Mouse (Mus musculus): ENCODE measurements around the gene Cyb5r2. TPM values are rescaled to one million over a fixed set of nuclear protein-coding genes. Genes with fewer than 3 reads are reported as not detected.

The Cyb5r2 gene
- total RNA-seq, 1 experiment, result 0.62 TPM

DNA sequence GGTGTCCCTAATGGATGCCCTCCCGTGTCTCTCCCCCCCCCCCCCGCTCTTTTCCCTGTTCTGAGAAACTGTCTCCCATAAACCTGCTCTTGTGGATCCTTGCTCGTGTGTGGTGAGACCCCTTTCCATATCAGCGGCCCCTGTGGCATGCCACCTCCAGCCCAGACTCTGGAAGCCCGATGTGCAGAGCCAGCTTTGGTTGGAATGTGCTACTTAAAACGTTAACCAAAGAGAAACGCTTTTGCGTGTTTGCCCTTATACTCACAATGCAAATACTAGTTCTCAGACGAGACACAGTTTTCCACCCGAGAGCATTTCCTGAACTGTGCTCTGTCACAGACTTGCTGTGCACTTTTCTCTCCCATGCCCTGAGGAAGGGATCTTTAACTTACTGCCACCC lies 27.2 kb downstream of the Cyb5r2 start:
- Histone ChIP-seq H3K4me3 (ENCODE audit: insufficient read depth in 1 of 2, low read depth in 1 of 2, low read length in 2 of 2, poor library complexity in 1 of 2, severe bottlenecking in 1 of 2) (no peak overlapping the region), H3K27ac (ENCODE audit: insufficient read depth, low read depth, low read length, poor library complexity, severe bottlenecking) (no peak overlapping the region), H3K9me3 (ENCODE audit: control insufficient read depth, insufficient read depth, low read depth, low read length) (no peaks in the 10 kb centered on the region), H3K4me1 (ENCODE audit: control insufficient read depth in 2 of 2, insufficient read depth in 2 of 2, low read length in 2 of 2, poor library complexity in 1 of 2) (no peaks in the 10 kb centered on the region), H3K9ac (ENCODE audit: insufficient read depth, low read depth, low read length, poor library complexity, severe bottlenecking) (no peak overlapping the region), H3K36me3 (ENCODE audit: control insufficient read depth, insufficient read depth, low read length, poor library complexity, severe bottlenecking) (no peaks in the 10 kb centered on the region)
- TF ChIP-seq MAFK (IDR thresholded peaks at IDR 0.05; ENCODE audit: insufficient read depth, low read depth, low read length) (no peak), ZC3H11A (IDR thresholded peaks at IDR 0.05; ENCODE audit: borderline replicate concordance, low read depth, low read length) (no peak), ZNF384 (IDR thresholded peaks at IDR 0.05; ENCODE audit: low read depth, low read length) (no peak), CHD2 (IDR thresholded peaks at IDR 0.05; ENCODE audit: low read depth, low read length) (no peak), HCFC1 (IDR thresholded peaks at IDR 0.05; ENCODE audit: borderline replicate concordance, insufficient read depth, low read length) (no peak)
- DNase-seq (ENCODE audit: low read depth, low spot score), result no peak
- in situ Hi-C loops (cut with MboI; ENCODE audit: low sequenced_read_pairs in 2 of 2, unreplicated experiment in 2 of 2), result loop anchor here in 1 of 2 experiments (25.0 kb wide), 1 partner anchor 518 kb away; the partner anchor contains the start of gene Rbmxl2

DNA sequence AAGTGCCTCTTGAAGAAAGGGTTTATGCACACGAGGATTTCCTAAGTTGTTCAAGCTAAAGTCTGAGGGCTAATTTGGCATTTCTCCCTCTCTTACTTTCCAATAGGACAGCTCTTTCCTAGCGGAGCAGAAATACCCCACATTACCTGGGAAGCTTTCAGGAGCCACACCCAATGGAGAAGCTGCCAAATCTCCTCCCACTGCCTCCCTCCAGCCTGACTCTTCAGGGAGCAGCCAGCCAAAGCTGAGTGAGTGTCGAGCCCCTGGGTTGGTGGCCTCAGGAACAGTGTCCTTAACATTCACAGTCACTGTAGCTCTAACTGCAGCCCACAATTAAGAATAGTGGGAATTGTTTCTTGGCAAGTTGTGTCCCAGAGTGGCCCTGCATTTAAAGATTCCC lies 30.3 kb downstream of the Cyb5r2 start:
- no peaks in the 10 kb centered on the region for H3K4me1 ChIP-seq (ENCODE audit: control insufficient read depth in 2 of 2, insufficient read depth in 2 of 2, low read length in 2 of 2, poor library complexity in 1 of 2)
- H3K36me3 ChIP-seq (ENCODE audit: control insufficient read depth, insufficient read depth, low read length, poor library complexity, severe bottlenecking), result no peaks in the 10 kb centered on the region
- H3K27ac ChIP-seq (ENCODE audit: insufficient read depth, low read depth, low read length, poor library complexity, severe bottlenecking), result no peak overlapping the region
- TF ChIP-seq ZNF384 (IDR thresholded peaks at IDR 0.05; ENCODE audit: low read depth, low read length) (no peak), ZC3H11A (IDR thresholded peaks at IDR 0.05; ENCODE audit: borderline replicate concordance, low read depth, low read length) (no peak), HCFC1 (IDR thresholded peaks at IDR 0.05; ENCODE audit: borderline replicate concordance, insufficient read depth, low read length) (no peak), CHD2 (IDR thresholded peaks at IDR 0.05; ENCODE audit: low read depth, low read length) (no peak), MAFK (IDR thresholded peaks at IDR 0.05; ENCODE audit: insufficient read depth, low read depth, low read length) (no peak)
- H3K9ac ChIP-seq (ENCODE audit: insufficient read depth, low read depth, low read length, poor library complexity, severe bottlenecking), result no peak overlapping the region
- H3K4me3 ChIP-seq (ENCODE audit: insufficient read depth in 1 of 2, low read depth in 1 of 2, low read length in 2 of 2, poor library complexity in 1 of 2, severe bottlenecking in 1 of 2), result no peak overlapping the region
- no peak for DNase-seq (ENCODE audit: low read depth, low spot score)
- in situ Hi-C loops (cut with MboI; ENCODE audit: low sequenced_read_pairs in 2 of 2, unreplicated experiment in 2 of 2), result loop anchor here in 1 of 2 experiments (25.0 kb wide), 1 partner anchor 515 kb away; the partner anchor contains the start of gene Rbmxl2
- no peaks in the 10 kb centered on the region for H3K9me3 ChIP-seq (ENCODE audit: control insufficient read depth, insufficient read depth, low read depth, low read length)

DNA sequence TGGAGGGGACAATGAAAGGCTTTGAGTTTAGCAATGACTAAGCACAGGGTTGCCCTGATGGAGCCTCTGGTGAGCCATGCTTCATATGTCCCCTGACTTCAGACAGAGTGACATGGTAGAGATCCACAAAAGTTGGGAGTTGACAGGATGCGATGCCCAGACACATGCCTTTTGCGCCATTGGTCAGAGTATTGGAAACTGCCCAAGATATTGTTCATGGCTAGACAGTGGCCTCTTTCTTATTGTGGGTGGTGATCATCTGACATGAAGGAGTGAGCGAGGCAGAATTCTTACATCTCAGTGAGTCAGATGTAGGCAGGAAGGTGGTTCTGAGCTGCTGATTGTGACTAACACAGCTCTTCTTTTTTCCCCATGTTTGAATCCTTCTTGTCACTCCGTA lies 35.3 kb downstream of the Cyb5r2 start:
- no peak overlapping the region for H3K4me3 ChIP-seq (ENCODE audit: insufficient read depth in 1 of 2, low read depth in 1 of 2, low read length in 2 of 2, poor library complexity in 1 of 2, severe bottlenecking in 1 of 2)
- TF ChIP-seq ZC3H11A (IDR thresholded peaks at IDR 0.05; ENCODE audit: borderline replicate concordance, low read depth, low read length), result no peak
- no peak for TF ChIP-seq CHD2 (IDR thresholded peaks at IDR 0.05; ENCODE audit: low read depth, low read length)
- no peak for TF ChIP-seq MAFK (IDR thresholded peaks at IDR 0.05; ENCODE audit: insufficient read depth, low read depth, low read length)
- TF ChIP-seq ZNF384 (IDR thresholded peaks at IDR 0.05; ENCODE audit: low read depth, low read length), result no peak
- no peak for TF ChIP-seq HCFC1 (IDR thresholded peaks at IDR 0.05; ENCODE audit: borderline replicate concordance, insufficient read depth, low read length)
- no peaks in the 10 kb centered on the region for H3K4me1 ChIP-seq (ENCODE audit: control insufficient read depth in 2 of 2, insufficient read depth in 2 of 2, low read length in 2 of 2, poor library complexity in 1 of 2)
- H3K27ac ChIP-seq (ENCODE audit: insufficient read depth, low read depth, low read length, poor library complexity, severe bottlenecking), result no peak overlapping the region
- H3K9ac ChIP-seq (ENCODE audit: insufficient read depth, low read depth, low read length, poor library complexity, severe bottlenecking), result no peak overlapping the region
- 0 out of 2 replicates have a peak, but pooled peaks cover 4% of the 10 kb centered on the region for H3K36me3 ChIP-seq (ENCODE audit: control insufficient read depth, insufficient read depth, low read length, poor library complexity, severe bottlenecking)
- H3K9me3 ChIP-seq (ENCODE audit: control insufficient read depth, insufficient read depth, low read depth, low read length), result no peaks in the 10 kb centered on the region
- in situ Hi-C loops (cut with MboI; ENCODE audit: low sequenced_read_pairs in 2 of 2, unreplicated experiment in 2 of 2), result no loop called here
- no peak for DNase-seq (ENCODE audit: low read depth, low spot score)

DNA sequence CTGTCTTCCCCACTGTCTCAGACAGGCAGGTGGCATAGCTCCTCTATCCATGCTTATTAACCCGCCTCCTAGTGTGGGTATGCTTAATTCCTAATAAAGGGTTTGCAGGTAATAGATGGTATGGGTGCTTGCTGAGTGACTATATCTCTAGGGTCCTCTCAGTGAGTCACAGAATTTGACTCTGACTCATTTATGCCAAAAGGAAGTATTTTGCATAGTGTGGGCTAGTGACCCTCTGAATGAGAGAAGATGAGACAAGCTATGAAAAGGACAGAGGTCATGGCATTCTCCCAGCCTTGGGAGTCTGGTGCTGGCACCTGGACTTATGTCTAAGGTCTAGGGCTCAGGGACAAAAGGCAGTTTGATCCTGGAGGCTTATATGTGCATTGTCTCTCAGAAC lies 37.1 kb downstream of the Cyb5r2 start:
- 0 out of 2 replicates have a peak, but pooled peaks cover 4% of the 10 kb centered on the region for H3K36me3 ChIP-seq (ENCODE audit: control insufficient read depth, insufficient read depth, low read length, poor library complexity, severe bottlenecking)
- H3K27ac ChIP-seq (ENCODE audit: insufficient read depth, low read depth, low read length, poor library complexity, severe bottlenecking), result no peak overlapping the region
- no peaks in the 10 kb centered on the region for H3K4me1 ChIP-seq (ENCODE audit: control insufficient read depth in 2 of 2, insufficient read depth in 2 of 2, low read length in 2 of 2, poor library complexity in 1 of 2)
- no peak for DNase-seq (ENCODE audit: low read depth, low spot score)
- H3K9ac ChIP-seq (ENCODE audit: insufficient read depth, low read depth, low read length, poor library complexity, severe bottlenecking), result no peak overlapping the region
- H3K4me3 ChIP-seq (ENCODE audit: insufficient read depth in 1 of 2, low read depth in 1 of 2, low read length in 2 of 2, poor library complexity in 1 of 2, severe bottlenecking in 1 of 2), result no peak overlapping the region
- in situ Hi-C loops (cut with MboI; ENCODE audit: low sequenced_read_pairs in 2 of 2, unreplicated experiment in 2 of 2), result no loop called here
- H3K9me3 ChIP-seq (ENCODE audit: control insufficient read depth, insufficient read depth, low read depth, low read length), result no peaks in the 10 kb centered on the region
- TF ChIP-seq ZC3H11A (IDR thresholded peaks at IDR 0.05; ENCODE audit: borderline replicate concordance, low read depth, low read length) (no peak), HCFC1 (IDR thresholded peaks at IDR 0.05; ENCODE audit: borderline replicate concordance, insufficient read depth, low read length) (no peak), MAFK (IDR thresholded peaks at IDR 0.05; ENCODE audit: insufficient read depth, low read depth, low read length) (no peak), ZNF384 (IDR thresholded peaks at IDR 0.05; ENCODE audit: low read depth, low read length) (no peak), CHD2 (IDR thresholded peaks at IDR 0.05; ENCODE audit: low read depth, low read length) (no peak)

Data from ES-E14 (cell line).